Mouse (Mus musculus): ENCODE results near the gene Pitpnm2.
"Not testable (repeated sequence)": the region's sequence is repeated elsewhere in the genome, so short reads cannot be mapped to it uniquely, and the experiment has no call there.

Gene Pitpnm2

GRCm38 (mm10) chr5:124221736-124222040 lies 27.9 kb downstream of the Pitpnm2 start:
- no peak for DNase-seq (ENCODE audit: extremely low spot score, low read depth, low spot score)

GRCm38 (mm10) chr5:124221037-124221735 lies 28.4 kb downstream of the Pitpnm2 start:
- no peak for DNase-seq (ENCODE audit: extremely low spot score, low read depth, low spot score)

- no peak for DNase-seq (ENCODE audit: extremely low spot score, low read depth, low spot score)
Measured at GRCm38 (mm10) chr5:124220551-124220950, 29.0 kb downstream of the Pitpnm2 start.

- DNase-seq (ENCODE audit: extremely low spot score, low read depth, low spot score): no peak
Measured at GRCm38 (mm10) chr5:124219431-124219830, 30.1 kb downstream of the Pitpnm2 start.

GRCm38 (mm10) chr5:124218986-124219385 lies 30.6 kb downstream of the Pitpnm2 start:
- DNase-seq (ENCODE audit: extremely low spot score, low read depth, low spot score): no peak

- no peak for DNase-seq (ENCODE audit: extremely low spot score, low read depth, low spot score)
Measured at GRCm38 (mm10) chr5:124217566-124218249, 31.9 kb downstream of the Pitpnm2 start.

- not testable (repeated sequence) for DNase-seq (ENCODE audit: extremely low spot score, low read depth, low spot score)
Measured at GRCm38 (mm10) chr5:124217092-124217491, 32.5 kb downstream of the Pitpnm2 start.

- no peak for DNase-seq (ENCODE audit: extremely low spot score, low read depth, low spot score)
Measured at GRCm38 (mm10) chr5:124216403-124216802, 33.2 kb downstream of the Pitpnm2 start.

- no peak for DNase-seq (ENCODE audit: extremely low spot score, low read depth, low spot score)
Measured at GRCm38 (mm10) chr5:124215647-124216046, 33.9 kb downstream of the Pitpnm2 start.

- DNase-seq (ENCODE audit: extremely low spot score, low read depth, low spot score): no peak
Measured at GRCm38 (mm10) chr5:124214516-124215145, 34.9 kb downstream of the Pitpnm2 start.

- no peak for DNase-seq (ENCODE audit: extremely low spot score, low read depth, low spot score)
Measured at GRCm38 (mm10) chr5:124213588-124214469, 35.7 kb downstream of the Pitpnm2 start.

GRCm38 (mm10) chr5:124211669-124212068 lies 37.9 kb downstream of the Pitpnm2 start:
- DNase-seq (ENCODE audit: extremely low spot score, low read depth, low spot score): no peak

GRCm38 (mm10) chr5:124211234-124211633 lies 38.3 kb downstream of the Pitpnm2 start:
- DNase-seq (ENCODE audit: extremely low spot score, low read depth, low spot score): no peak

GRCm38 (mm10) chr5:124210281-124211016 lies 39.1 kb downstream of the Pitpnm2 start:
- no peak for DNase-seq (ENCODE audit: extremely low spot score, low read depth, low spot score)

- DNase-seq (ENCODE audit: extremely low spot score, low read depth, low spot score): no peak
Measured at GRCm38 (mm10) chr5:124209850-124210249, 39.7 kb downstream of the Pitpnm2 start.

- no peak for DNase-seq (ENCODE audit: extremely low spot score, low read depth, low spot score)
Measured at GRCm38 (mm10) chr5:124208030-124208429, 41.5 kb downstream of the Pitpnm2 start.

GRCm38 (mm10) chr5:124206481-124207038 lies 43.0 kb downstream of the Pitpnm2 start:
- DNase-seq (ENCODE audit: extremely low spot score, low read depth, low spot score): no peak

- no peak for DNase-seq (ENCODE audit: extremely low spot score, low read depth, low spot score)
Measured at GRCm38 (mm10) chr5:124205809-124206380, 43.7 kb downstream of the Pitpnm2 start.

- DNase-seq (ENCODE audit: extremely low spot score, low read depth, low spot score): no peak
Measured at GRCm38 (mm10) chr5:124205211-124205610, 44.3 kb downstream of the Pitpnm2 start.

All from hindlimb bud, embryonic 11.5 days (tissue).